Comparison of ENCODE assay signal across 10 mouse cellular contexts in genomic region chr8:104629306-104630110, GRCm38 (mm10). TPM values are rescaled to one million over a fixed set of nuclear protein-coding genes. Genes with fewer than 3 reads are reported as not detected.
DNase-seq lines count a peak whose midpoint lies in the region; ATAC-seq and TF ChIP-seq lines count a peak whose summit lies in the region.
"Had no signal": no experiment of that assay in that cellular context is flagged by ENCODE, and none has a peak within 500 bp of the region (broad histone marks: within the 10 kb centered on the region; RNA-seq: fewer than 3 reads in every experiment).

No protein-coding gene starts in this region.

- intact Hi-C loops in left cerebral cortex, postnatal 14 days (cut with DNase I) = no loop called here
- intact Hi-C loops in left cerebral cortex, adult 2 months (cut with DNase I) = no loop called here

- H3K36me3 ChIP-seq in heart, embryonic 13.5 days = peaks cover 27% of the 10 kb centered on the region
- H3K36me3 ChIP-seq in limb, embryonic 13.5 days = no peaks in the 10 kb centered on the region

- H3K4me2 ChIP-seq in heart, embryonic 13.5 days = peak overlapping the region; percentile 79
- peak overlapping the region; percentile 77 for H3K4me2 ChIP-seq in limb, embryonic 13.5 days (replicated peaks)

- no peak for ATAC-seq in heart, embryonic 13.5 days (ENCODE audit: extremely low read depth, insufficient number of reproducible peaks, low FRiP score, low TSS enrichment)
- ATAC-seq in limb, embryonic 13.5 days (ENCODE audit: low FRiP score, low read depth) = no peak

- H3K27me3 ChIP-seq in heart, embryonic 13.5 days (replicated peaks) = no peaks in the 10 kb centered on the region; the same call in 1 of the 2 replicates
- H3K27me3 ChIP-seq in limb, embryonic 13.5 days = peaks cover 20% of the 10 kb centered on the region

- H3K4me1 ChIP-seq in heart, embryonic 13.5 days = peaks cover 67% of the 10 kb centered on the region
- peaks cover 31% of the 10 kb centered on the region for H3K4me1 ChIP-seq in limb, embryonic 13.5 days

- H3K27ac ChIP-seq in heart, embryonic 13.5 days (replicated peaks) = peak overlapping the region; percentile 95
- no peak overlapping the region for H3K27ac ChIP-seq in limb, embryonic 13.5 days
- no peak overlapping the region for H3K27ac ChIP-seq in left cerebral cortex, adult 2 months

- DNase-seq in cerebellum, postnatal 10 days = peak; percentile 61 to 65
- DNase-seq in cerebellum, adult 9-10 months = no peak
- DNase-seq in NIH3T3 (ENCODE audit: low read depth) = peak; percentile 72
- DNase-seq in left cerebral cortex, postnatal 14 days (ENCODE audit: low spot score in 2 of 2) = no peak
- DNase-seq in left cerebral cortex, adult 2 months (ENCODE audit: extremely low spot score in 1 of 2, low spot score in 2 of 2) = no peak
- DNase-seq in layer of hippocampus, postnatal 36 days = no peak

- H3K4me3 ChIP-seq in heart, embryonic 13.5 days = peak overlapping the region; percentile 85
- H3K4me3 ChIP-seq in limb, embryonic 13.5 days = peak overlapping the region; percentile 48
- no peak overlapping the region for H3K4me3 ChIP-seq in left cerebral cortex, adult 2 months

- WGBS in heart, embryonic 13.5 days = 22% methylated on average over 22 of the region's 22 CpGs
- WGBS in limb, embryonic 13.5 days = 76% methylated on average over 22 of the region's 22 CpGs

- TF ChIP-seq CTCF in left cerebral cortex, adult 2 months (IDR thresholded peaks at IDR 0.05) = no peak

- peak overlapping the region; percentile 97 for H3K9ac ChIP-seq in heart, embryonic 13.5 days
- no peak overlapping the region for H3K9ac ChIP-seq in limb, embryonic 13.5 days

- H3K9me3 ChIP-seq in heart, embryonic 13.5 days = no peaks in the 10 kb centered on the region
- H3K9me3 ChIP-seq in limb, embryonic 13.5 days = no peaks in the 10 kb centered on the region

RNA-seq across cellular contexts. Expression of gene Rrad, which starts 1.6 kb away (rescaled TPM):
- 285 and 323 TPM in 2 replicates for polyA plus RNA-seq in heart, embryonic 13.5 days (2015; fragmentation: Nextera tagmentation; extraction: Ambion mirVana)
- polyA plus RNA-seq in limb, embryonic 13.5 days (2015; fragmentation: Nextera tagmentation; extraction: Ambion mirVana) = 18.1 TPM in 2 replicates
- 1 to 10 TPM; 4.8 to 5.1 TPM for total RNA-seq in left cerebral cortex, postnatal 14 days (2021)
- 1 to 10 TPM; 4.0 to 4.4 TPM for total RNA-seq in left cerebral cortex, adult 2 months (2021)
- total RNA-seq in layer of hippocampus, postnatal 36 days (2021) = 1 to 10 TPM; 1.1 to 1.3 TPM

RNA-seq across cellular contexts. Expression of gene Cdh16, which starts 5.3 kb away (rescaled TPM):
- 18.2 and 18.4 TPM in 2 replicates for polyA plus RNA-seq in heart, embryonic 13.5 days (2015; fragmentation: Nextera tagmentation; extraction: Ambion mirVana)
- polyA plus RNA-seq in limb, embryonic 13.5 days (2015; fragmentation: Nextera tagmentation; extraction: Ambion mirVana) = 0.22 TPM in 1 of 2 replicates, not detected in the other
- total RNA-seq in left cerebral cortex, postnatal 14 days (2021) = not detected
- total RNA-seq in left cerebral cortex, adult 2 months (2021) = not detected
- total RNA-seq in layer of hippocampus, postnatal 36 days (2021) = not detected
- total RNA-seq: left cerebral cortex, adult 8-10 months had no signal
- polyA plus RNA-seq: C2C12 had no signal

RNA-seq across cellular contexts. Expression of gene Ciao2b, which starts 12.3 kb away (rescaled TPM):
- 186 and 228 TPM in 2 replicates for polyA plus RNA-seq in heart, embryonic 13.5 days (2015; fragmentation: Nextera tagmentation; extraction: Ambion mirVana)
- 88.9 and 89.4 TPM in 2 replicates for polyA plus RNA-seq in limb, embryonic 13.5 days (2015; fragmentation: Nextera tagmentation; extraction: Ambion mirVana)
- 10 to 100 TPM; 30.7 to 32.1 TPM for total RNA-seq in left cerebral cortex, postnatal 14 days (2021)
- 10 to 100 TPM; 30.2 to 34.3 TPM for total RNA-seq in left cerebral cortex, adult 2 months (2021)
- total RNA-seq in layer of hippocampus, postnatal 36 days (2021) = 10 to 100 TPM; 26.8 to 28.0 TPM

RNA-seq across cellular contexts. Expression of gene Pdp2, which starts 38.3 kb away (rescaled TPM):
- polyA plus RNA-seq in heart, embryonic 13.5 days (2015; fragmentation: Nextera tagmentation; extraction: Ambion mirVana) = 7.1 and 7.3 TPM in 2 replicates
- polyA plus RNA-seq in limb, embryonic 13.5 days (2015; fragmentation: Nextera tagmentation; extraction: Ambion mirVana) = 13.8 and 14.0 TPM in 2 replicates
- 1 to 10 TPM; 8.8 to 9.0 TPM for total RNA-seq in left cerebral cortex, postnatal 14 days (2021)
- 1 to 10 TPM; 8.4 to 8.5 TPM for total RNA-seq in left cerebral cortex, adult 2 months (2021)
- 1 to 10 TPM; 7.3 to 7.4 TPM for total RNA-seq in layer of hippocampus, postnatal 36 days (2021)

Comparison
In these comparisons a context has a peak if more than half of its experiments do, and no peak if none do; other contexts are left out.
1. DNase-seq: peak in cerebellum, postnatal 10 days (2 of 2) and NIH3T3 (single experiment); none in cerebellum, adult 9-10 months (single experiment), left cerebral cortex, postnatal 14 days (0 of 2), left cerebral cortex, adult 2 months (0 of 2) and layer of hippocampus, postnatal 36 days (0 of 2).